Mouse (Mus musculus) limb, embryonic 15.5 days (tissue): Measurements from ENCODE around the gene Mrps7. TPM values are rescaled to one million over a fixed set of nuclear protein-coding genes. Genes with fewer than 3 reads are reported as not detected.

ENCODE experiments used
- ATAC-seq: fragments of 200-750 bp; cut with Nextera tagmentation; 2 replicates; pipeline ENCODE4 v1.8.0; 2017; ENCODE audit warnings: low read depth, moderate TSS enrichment; ENCODE audit not compliant: insufficient number of reproducible peaks, low FRiP score, low TSS enrichment
- H3K27ac ChIP-seq: fragments of 300-500 bp; sonication (generic); 2 replicates; pipeline ENCODE4 v1.5.1; 2015; ENCODE audit warnings: moderate library complexity, mild to moderate bottlenecking, inconsistent platforms
- H3K27me3 ChIP-seq: fragments of 300-500 bp; sonication (generic); 2 replicates; pipeline ENCODE4 v1.6.1; 2015; ENCODE audit warnings: inconsistent platforms
- H3K36me3 ChIP-seq: fragments of 300-500 bp; sonication (generic); 2 replicates; pipeline ENCODE4 v1.6.1; 2015; ENCODE audit warnings: inconsistent platforms
- H3K4me1 ChIP-seq: fragments of 300-500 bp; sonication (generic); 2 replicates; pipeline ENCODE4 v1.6.1; 2015; ENCODE audit warnings: inconsistent platforms
- H3K4me2 ChIP-seq: fragments of 300-500 bp; sonication (generic); 2 replicates; pipeline ENCODE4 v1.6.1; 2015; ENCODE audit warnings: mild to moderate bottlenecking, inconsistent platforms
- H3K4me3 ChIP-seq: fragments of 300-500 bp; sonication (generic); 2 replicates; pipeline ENCODE4 v1.5.1; 2015; ENCODE audit warnings: mild to moderate bottlenecking, inconsistent platforms
- H3K9ac ChIP-seq: fragments of 300-500 bp; sonication (generic); 2 replicates; pipeline ENCODE4 v1.6.1; 2015; ENCODE audit warnings: inconsistent platforms
- H3K9me3 ChIP-seq: fragments of 300-500 bp; sonication (generic); 2 replicates; pipeline ENCODE4 v1.6.1; 2016; ENCODE audit warnings: inconsistent platforms
- WGBS: fragments of 180-500 bp; shearing (Covaris S2); methylation state at CpG from one replicate; pipeline ENCODE4 v1.1.7; 2015; 5-methylcytosine and 5-hydroxymethylcytosine counted together
- polyA plus RNA-seq: library from polyadenylated mRNA; unstranded; fragments of >200 nt; fragmentation: Nextera tagmentation; extraction: Ambion mirVana; gene quantifications from 2 replicates; pipeline ENCODE4 v1.2.1, GENCODE M21; 2015

Mrps7 gene
- polyA plus RNA-seq, 1 experiment from 2014 or later, result 88.2 TPM

DNA sequence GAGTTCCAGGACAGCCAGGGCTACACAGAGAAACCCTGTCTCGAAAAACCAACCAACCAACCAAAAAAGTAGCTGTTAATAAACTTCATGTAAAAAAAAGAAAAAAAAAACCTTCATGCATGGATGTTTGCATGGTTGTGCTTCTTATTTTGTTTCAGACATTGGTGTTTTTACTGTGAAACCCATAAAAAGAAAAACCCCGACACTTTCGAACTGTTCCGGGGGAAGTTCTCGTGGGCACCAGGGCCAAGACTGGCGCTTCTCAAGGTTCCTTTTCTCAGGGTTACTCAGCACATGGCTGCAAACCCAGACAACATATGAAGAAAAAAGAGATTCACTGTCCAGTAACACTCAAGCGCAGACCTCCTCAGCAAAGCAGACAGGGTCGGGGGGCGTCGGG, 29.1 kb downstream of the Mrps7 start:
- WGBS, result 87% methylated on average over 10 of the region's 10 CpGs
- ATAC-seq, result no peak
- no peak overlapping the region for H3K9ac ChIP-seq
- H3K27ac ChIP-seq, result no peak overlapping the region
- no peaks in the 10 kb centered on the region for H3K9me3 ChIP-seq
- H3K36me3 ChIP-seq, result no peaks in the 10 kb centered on the region
- H3K4me3 ChIP-seq, result no peak overlapping the region
- H3K4me2 ChIP-seq, result no peak overlapping the region
- H3K27me3 ChIP-seq, result no peaks in the 10 kb centered on the region
- 0 out of 2 replicates have a peak, but pooled peaks cover 2% of the 10 kb centered on the region for H3K4me1 ChIP-seq

DNA sequence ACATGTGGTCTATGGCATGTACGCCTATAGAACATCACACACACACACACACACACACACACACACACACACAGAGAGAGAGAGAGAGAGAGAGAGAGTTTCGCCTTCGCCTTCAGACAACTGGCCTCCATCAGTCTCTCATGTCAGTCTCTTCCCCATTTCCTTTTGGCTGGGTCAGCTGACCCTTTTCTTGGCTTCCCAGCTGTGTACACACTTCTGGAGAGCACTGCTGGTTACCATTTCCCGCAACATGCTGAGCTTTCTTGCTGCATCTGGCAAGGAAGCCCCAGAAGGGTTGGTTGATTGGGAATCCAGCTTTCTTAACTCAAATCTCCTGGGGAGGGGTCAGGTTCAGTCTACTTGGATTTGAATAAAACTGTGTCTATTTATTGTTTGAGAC, 30.4 kb downstream of the Mrps7 start:
- 0 out of 2 replicates have a peak, but pooled peaks cover 2% of the 10 kb centered on the region for H3K4me1 ChIP-seq
- ATAC-seq, result no peak
- H3K27ac ChIP-seq, result no peak overlapping the region
- no peak overlapping the region for H3K9ac ChIP-seq
- no peaks in the 10 kb centered on the region for H3K27me3 ChIP-seq
- no peak overlapping the region for H3K4me3 ChIP-seq
- WGBS, result 65% methylated on average over 4 of the region's 4 CpGs
- H3K36me3 ChIP-seq, result no peaks in the 10 kb centered on the region
- no peaks in the 10 kb centered on the region for H3K9me3 ChIP-seq
- H3K4me2 ChIP-seq, result no peak overlapping the region

DNA sequence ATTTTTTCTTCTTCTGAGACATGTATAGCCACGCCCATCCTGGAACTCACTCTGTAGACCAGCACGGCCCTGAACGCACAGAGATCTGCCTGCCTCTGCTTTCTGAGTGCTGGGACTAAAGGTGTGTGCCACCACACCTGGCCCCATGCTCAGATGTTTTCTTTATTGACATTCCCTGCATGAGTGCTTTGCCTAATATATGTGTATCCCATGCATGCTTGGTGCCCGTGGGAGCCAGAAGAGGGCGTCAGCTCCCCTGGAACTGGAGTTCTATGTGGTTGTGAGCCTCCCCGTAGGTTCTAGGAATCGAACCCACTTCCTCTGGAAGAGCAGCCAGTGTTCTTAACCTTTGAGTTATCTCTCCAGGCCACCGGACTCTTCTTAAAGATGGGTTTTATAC, 31.3 kb downstream of the Mrps7 start:
- WGBS, result 84% methylated on average over 8 of the region's 8 CpGs
- Histone ChIP-seq H3K4me3 (no peak overlapping the region), H3K36me3 (no peaks in the 10 kb centered on the region), H3K9me3 (no peaks in the 10 kb centered on the region), H3K27ac (no peak overlapping the region), H3K27me3 (no peaks in the 10 kb centered on the region), H3K4me2 (no peak overlapping the region), H3K4me1 (0 out of 2 replicates have a peak, but pooled peaks cover 2% of the 10 kb centered on the region), H3K9ac (no peak overlapping the region)
- ATAC-seq, result no peak

DNA sequence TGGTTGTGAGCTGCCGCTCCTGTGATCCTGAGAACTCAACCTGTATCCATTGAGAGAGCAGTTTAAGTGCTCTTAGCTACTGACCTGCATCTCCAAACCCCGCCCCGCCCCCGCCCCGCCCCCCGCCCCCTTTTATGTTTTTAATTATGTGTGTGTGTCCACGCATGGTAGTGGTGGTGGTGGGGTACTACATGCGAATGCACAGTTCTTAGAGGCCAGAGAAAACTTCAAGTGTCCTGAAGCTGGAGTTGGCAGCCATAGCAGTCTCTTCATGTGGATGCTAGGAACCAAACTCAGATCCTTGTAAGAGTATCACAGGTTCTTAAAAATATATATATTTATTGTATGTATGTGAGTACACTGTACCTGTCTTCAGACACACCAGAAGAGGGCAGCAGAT, 31.8 kb downstream of the Mrps7 start:
- no peak for ATAC-seq
- WGBS, result 62% methylated on average over 8 of the region's 8 CpGs

DNA sequence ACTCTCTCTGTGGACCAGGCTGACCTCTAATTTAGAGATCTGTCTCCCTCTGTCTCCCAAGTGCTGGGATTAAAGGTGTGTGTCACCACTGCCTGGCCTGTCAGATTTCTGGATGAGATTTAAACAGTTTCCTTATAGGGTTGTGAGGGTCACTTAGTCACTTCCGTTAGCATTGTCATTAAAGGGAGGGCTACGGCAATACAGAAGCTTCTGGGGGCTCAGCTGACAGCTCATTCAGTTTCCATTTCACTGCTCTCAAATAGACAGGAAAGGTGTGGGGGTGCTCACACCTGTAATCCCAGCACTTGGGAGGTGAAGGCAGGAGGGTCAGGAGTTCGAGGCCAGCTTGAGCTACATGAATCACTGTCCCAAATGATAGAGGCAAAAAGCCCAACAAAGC, 33.2 kb downstream of the Mrps7 start:
- H3K9ac ChIP-seq, result no peak overlapping the region
- 69% methylated on average over 3 of the region's 3 CpGs for WGBS
- no peak for ATAC-seq
- no peak overlapping the region for H3K4me2 ChIP-seq
- no peaks in the 10 kb centered on the region for H3K9me3 ChIP-seq
- H3K4me3 ChIP-seq, result no peak overlapping the region
- H3K27me3 ChIP-seq, result no peaks in the 10 kb centered on the region
- no peaks in the 10 kb centered on the region for H3K36me3 ChIP-seq
- H3K27ac ChIP-seq, result no peak overlapping the region
- H3K4me1 ChIP-seq, result no peaks in the 10 kb centered on the region

More for the DNA sequence above, 31.8 kb downstream of the Mrps7 start:
- Histone ChIP-seq H3K27me3 (no peaks in the 10 kb centered on the region), H3K36me3 (no peaks in the 10 kb centered on the region), H3K4me1 (0 out of 2 replicates have a peak, but pooled peaks cover 2% of the 10 kb centered on the region), H3K4me2 (no peak overlapping the region), H3K27ac (no peak overlapping the region), H3K9ac (no peak overlapping the region), H3K4me3 (no peak overlapping the region), H3K9me3 (no peaks in the 10 kb centered on the region)

DNA sequence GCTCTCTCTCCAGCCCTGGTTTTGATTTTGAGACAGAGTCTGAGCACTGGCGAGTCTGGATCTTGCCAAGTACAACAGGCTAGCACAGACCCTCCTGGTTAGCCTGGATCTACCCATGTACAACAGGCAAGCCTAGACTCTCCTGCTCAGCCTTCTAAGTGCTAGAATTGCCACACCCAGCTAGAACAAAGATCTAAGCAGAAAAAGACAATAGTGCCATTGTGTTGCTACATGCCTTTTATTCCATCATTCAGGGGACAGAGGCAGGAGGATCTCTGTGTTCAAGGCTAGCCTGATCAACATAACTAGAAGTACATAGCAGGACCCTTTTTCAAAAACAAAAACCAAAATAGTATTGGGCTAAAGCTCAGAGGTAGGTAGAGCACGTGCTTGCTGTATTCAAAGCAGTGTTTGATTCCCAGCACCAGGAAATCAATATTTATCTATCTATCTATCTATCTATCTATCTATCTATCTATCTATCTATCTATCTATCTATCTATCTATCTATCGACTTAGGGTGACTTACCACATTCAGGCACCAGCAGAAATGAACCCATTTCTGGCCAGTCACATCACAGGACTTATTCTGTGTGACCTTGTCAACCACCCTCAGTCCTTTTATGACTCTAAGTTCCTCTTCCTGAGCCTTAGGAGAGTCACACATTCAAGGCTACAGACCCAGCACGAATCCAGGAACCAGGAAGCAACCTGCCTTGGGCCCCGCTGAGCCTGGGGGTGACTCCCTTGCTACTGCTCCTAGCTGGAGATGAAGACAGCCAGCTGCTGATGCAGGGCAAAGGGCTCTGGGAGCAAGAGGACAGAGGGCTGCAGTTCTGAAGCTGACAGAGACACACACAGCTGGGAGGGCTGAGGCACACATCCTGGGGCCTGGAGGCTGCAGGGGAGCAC, 35.0 kb downstream of the Mrps7 start:
- no peaks in the 10 kb centered on the region for H3K27me3 ChIP-seq
- H3K9ac ChIP-seq, result no peak overlapping the region
- no peak overlapping the region for H3K27ac ChIP-seq
- no peak overlapping the region for H3K4me3 ChIP-seq
- no peaks in the 10 kb centered on the region for H3K9me3 ChIP-seq
- ATAC-seq, result no peak
- 76% methylated on average over 5 of the region's 5 CpGs for WGBS
- H3K36me3 ChIP-seq, result peaks cover 7% of the 10 kb centered on the region; the same call in 1 of the 2 replicates
- no peaks in the 10 kb centered on the region for H3K4me1 ChIP-seq
- no peak overlapping the region for H3K4me2 ChIP-seq

DNA sequence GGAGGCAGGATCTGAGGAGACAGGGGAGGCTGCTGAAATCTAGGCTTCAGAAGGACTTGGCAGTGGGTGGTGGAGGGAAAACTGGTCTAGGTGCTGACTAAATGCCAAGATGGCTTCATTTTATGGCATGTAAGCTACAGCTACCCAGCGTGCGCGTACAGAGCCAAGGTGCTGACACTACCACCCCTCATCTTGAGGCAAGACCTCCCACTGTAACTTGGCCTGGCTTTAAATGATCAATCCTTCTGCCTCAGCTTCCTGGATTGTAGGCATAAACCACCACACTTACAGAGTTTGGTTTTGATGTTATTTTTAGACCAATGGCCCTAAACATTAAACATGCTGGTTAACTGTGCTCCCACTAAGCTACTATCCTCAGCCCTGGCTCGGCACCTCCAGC, 35.8 kb downstream of the Mrps7 start:
- Histone ChIP-seq H3K4me1 (no peaks in the 10 kb centered on the region), H3K4me3 (no peak overlapping the region), H3K27me3 (no peaks in the 10 kb centered on the region), H3K27ac (no peak overlapping the region), H3K4me2 (no peak overlapping the region), H3K36me3 (peaks cover 13% of the 10 kb centered on the region), H3K9me3 (no peaks in the 10 kb centered on the region), H3K9ac (no peak overlapping the region)
- 70% methylated on average over 4 of the region's 4 CpGs for WGBS
- ATAC-seq, result no peak

DNA sequence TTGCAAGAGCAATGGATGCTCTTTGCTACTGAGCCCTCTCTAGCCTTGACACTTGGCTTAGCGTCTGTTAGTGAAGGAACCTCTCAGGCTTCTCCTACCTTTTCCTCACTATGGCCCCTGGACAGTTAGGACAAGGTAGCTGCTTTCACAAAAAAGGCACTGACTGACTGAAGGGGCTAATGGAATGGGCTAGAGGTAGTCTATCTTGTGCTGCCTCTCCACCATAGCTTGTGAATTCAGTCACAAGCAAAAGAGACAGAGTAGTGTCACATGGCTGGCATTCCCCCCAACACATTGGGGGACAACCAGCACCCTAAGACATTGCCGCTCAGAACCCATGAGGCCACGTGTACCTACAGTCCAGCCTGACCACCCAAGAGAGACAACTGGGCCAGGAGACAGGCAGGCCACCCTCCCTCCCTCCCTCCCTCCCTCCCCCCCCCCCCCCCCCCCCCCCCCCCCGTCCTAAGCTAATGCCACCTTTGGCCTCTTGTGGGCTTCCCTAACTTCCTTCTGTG, 36.6 kb downstream of the Mrps7 start:
- WGBS, result 79% methylated on average over 3 of the region's 4 CpGs
- Histone ChIP-seq H3K9ac (no peak overlapping the region), H3K27ac (no peak overlapping the region), H3K36me3 (peaks cover 18% of the 10 kb centered on the region), H3K27me3 (no peaks in the 10 kb centered on the region), H3K4me3 (no peak overlapping the region), H3K9me3 (no peaks in the 10 kb centered on the region), H3K4me2 (no peak overlapping the region), H3K4me1 (no peaks in the 10 kb centered on the region)
- ATAC-seq, result no peak

DNA sequence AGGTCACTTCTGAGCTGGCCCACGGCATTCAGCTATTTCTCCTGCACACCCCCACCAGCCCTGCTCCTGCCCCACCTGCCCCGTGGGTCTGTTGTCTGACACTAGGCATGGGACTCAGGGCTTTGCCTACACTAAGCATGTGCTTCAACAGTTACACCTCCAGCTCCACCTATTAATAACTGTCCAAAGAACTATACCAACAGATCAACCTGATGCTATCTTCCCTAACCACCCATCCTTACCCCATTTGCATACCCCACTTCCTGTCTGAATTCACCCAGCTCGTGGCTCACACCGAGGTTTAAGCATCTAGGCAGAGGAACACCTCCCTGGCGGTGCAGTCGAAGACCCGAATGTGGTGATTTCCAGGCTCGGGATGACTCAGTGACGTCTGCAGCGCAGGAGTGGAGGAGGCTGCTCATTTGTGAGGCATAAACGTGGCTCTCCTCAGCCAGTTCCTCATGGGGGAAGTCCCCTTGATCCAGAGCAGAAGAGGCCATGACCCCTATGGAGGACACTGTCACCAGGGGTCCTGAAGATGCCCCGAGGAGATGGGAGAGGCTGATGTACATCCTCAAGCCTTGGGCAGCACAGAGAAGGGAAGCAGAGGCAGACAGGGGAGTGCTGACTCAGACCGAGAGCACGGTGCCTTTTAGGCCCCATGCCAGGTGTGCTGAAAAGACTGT, 37.4 kb downstream of the Mrps7 start:
- no peak overlapping the region for H3K4me2 ChIP-seq
- H3K4me3 ChIP-seq, result no peak overlapping the region
- WGBS, result 50% methylated on average over 14 of the region's 14 CpGs
- no peaks in the 10 kb centered on the region for H3K4me1 ChIP-seq
- peaks cover 22% of the 10 kb centered on the region for H3K36me3 ChIP-seq
- no peak for ATAC-seq
- H3K27ac ChIP-seq, result no peak overlapping the region
- no peaks in the 10 kb centered on the region for H3K27me3 ChIP-seq
- no peak overlapping the region for H3K9ac ChIP-seq
- no peaks in the 10 kb centered on the region for H3K9me3 ChIP-seq

DNA sequence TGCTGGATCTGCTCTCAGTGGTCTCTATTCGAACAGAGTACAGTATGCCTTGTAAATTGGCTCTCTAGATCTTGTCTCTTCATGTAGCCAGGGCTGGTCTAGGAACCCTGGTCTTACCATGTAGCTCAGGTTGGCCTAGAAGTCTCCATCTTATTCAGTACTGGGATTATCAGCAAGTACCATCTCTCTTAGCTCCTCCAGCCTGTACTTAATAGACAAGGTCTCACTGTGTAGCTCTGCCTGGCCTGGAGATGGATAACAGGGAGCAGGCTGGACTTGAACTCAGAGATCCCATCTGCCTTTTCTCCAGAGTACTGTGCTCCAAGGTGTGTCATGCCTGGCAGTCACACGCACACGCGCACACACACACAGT, 37.9 kb downstream of the Mrps7 start:
- no peak overlapping the region for H3K9ac ChIP-seq
- ATAC-seq, result no peak
- no peak overlapping the region for H3K27ac ChIP-seq
- WGBS, result 81% methylated on average over 4 of the region's 4 CpGs
- no peak overlapping the region for H3K4me3 ChIP-seq
- H3K27me3 ChIP-seq, result no peaks in the 10 kb centered on the region
- H3K4me1 ChIP-seq, result no peaks in the 10 kb centered on the region
- no peaks in the 10 kb centered on the region for H3K9me3 ChIP-seq
- H3K36me3 ChIP-seq, result peaks cover 27% of the 10 kb centered on the region
- no peak overlapping the region for H3K4me2 ChIP-seq

DNA sequence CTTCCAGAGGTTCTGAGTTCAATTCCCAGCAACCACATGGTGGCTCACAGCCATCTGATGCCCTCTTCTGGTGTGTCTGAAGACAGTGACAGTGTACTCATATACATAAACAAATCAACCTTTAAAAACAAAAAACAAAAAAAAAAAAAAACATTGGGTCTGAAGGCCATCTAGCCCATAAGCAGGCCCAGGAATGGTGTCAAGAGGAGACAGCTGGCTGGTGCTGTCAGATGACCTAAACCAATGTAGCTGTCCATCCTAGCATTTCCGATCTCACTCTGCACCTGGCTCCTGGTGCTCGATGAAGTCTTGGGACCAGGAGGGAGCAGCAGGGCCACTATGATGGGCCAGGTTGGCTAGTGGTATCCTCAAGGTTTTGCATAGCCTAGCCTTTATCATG, 39.0 kb downstream of the Mrps7 start:
- WGBS, result 97% methylated on average over 2 of the region's 2 CpGs
- no peak overlapping the region for H3K9ac ChIP-seq
- H3K27ac ChIP-seq, result no peak overlapping the region
- no peaks in the 10 kb centered on the region for H3K9me3 ChIP-seq
- ATAC-seq, result no peak
- no peak overlapping the region for H3K4me3 ChIP-seq
- no peaks in the 10 kb centered on the region for H3K27me3 ChIP-seq
- H3K4me1 ChIP-seq, result peaks cover under 1% of the 10 kb centered on the region; the same call in 1 of the 2 replicates
- peaks cover 36% of the 10 kb centered on the region for H3K36me3 ChIP-seq
- H3K4me2 ChIP-seq, result no peak overlapping the region

DNA sequence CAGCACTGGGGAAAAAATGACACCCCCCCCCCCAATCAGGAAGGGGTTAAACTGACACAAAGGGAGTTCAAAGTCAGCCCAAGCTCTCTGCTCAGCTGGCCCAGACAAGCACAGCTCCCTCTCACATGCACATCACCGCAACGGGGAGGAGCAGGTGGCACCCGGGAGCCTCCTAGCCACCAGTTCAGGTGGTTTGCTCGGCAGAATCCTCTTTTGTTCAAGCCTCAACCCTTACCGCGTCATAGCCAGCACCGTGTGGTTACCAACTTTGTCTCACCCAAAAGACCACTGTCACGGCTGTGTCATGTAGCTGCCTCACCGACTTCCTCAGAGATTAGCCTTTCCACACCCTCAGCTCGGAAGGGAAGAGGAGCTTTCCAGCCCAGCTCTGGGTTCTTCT, 39.5 kb downstream of the Mrps7 start:
- no peak overlapping the region for H3K9ac ChIP-seq
- H3K27me3 ChIP-seq, result no peaks in the 10 kb centered on the region
- 73% methylated on average over 10 of the region's 10 CpGs for WGBS
- no peak overlapping the region for H3K27ac ChIP-seq
- peaks cover 42% of the 10 kb centered on the region for H3K36me3 ChIP-seq
- H3K9me3 ChIP-seq, result no peaks in the 10 kb centered on the region
- no peak overlapping the region for H3K4me2 ChIP-seq
- ATAC-seq, result no peak
- H3K4me3 ChIP-seq, result no peak overlapping the region
- H3K4me1 ChIP-seq, result peaks cover 4% of the 10 kb centered on the region; the same call in 1 of the 2 replicates
